In genomic region chr4:139247966-139248365, GRCm38 (mm10) we compare ENCODE assay signal across 17 mouse cellular contexts. TPM values are rescaled to one million over a fixed set of nuclear protein-coding genes. Genes with fewer than 3 reads are reported as not detected.
DNase-seq lines count a peak whose midpoint lies in the region; ATAC-seq and TF ChIP-seq lines count a peak whose summit lies in the region.
"Had no signal": no experiment of that assay in that cellular context is flagged by ENCODE, and none has a peak within 500 bp of the region (broad histone marks: within the 10 kb centered on the region; RNA-seq: fewer than 3 reads in every experiment).

No protein-coding gene starts in this region.

- no peak for ATAC-seq in heart, embryonic 13.5 days (ENCODE audit: extremely low read depth, insufficient number of reproducible peaks, low FRiP score, low TSS enrichment)
- ATAC-seq in midbrain, embryonic 13.5 days = no peak
- ATAC-seq in limb, embryonic 12.5 days (ENCODE audit: insufficient number of reproducible peaks, insufficient read depth, low FRiP score, low TSS enrichment, low read depth) = no peak
- ATAC-seq: hindbrain, embryonic 16.5 days; midbrain, embryonic 16.5 days had no signal

- DNase-seq in heart, adult 2 months = no peak
- no peak for DNase-seq in midbrain, embryonic 10.5 days (ENCODE audit: low spot score)
- no peak for DNase-seq in retina, embryonic 14.5 days (ENCODE audit: low spot score)
- DNase-seq in layer of hippocampus, adult 9-10 months (ENCODE audit: low spot score) = no peak
- DNase-seq: adrenal gland, postnatal 36 days; cerebellum, adult 8-10 months; heart, adult 18-20 months; kidney, adult 2 months; kidney, postnatal 14 days; liver, embryonic 13.5 days; right cerebral cortex, adult 18-20 months; thymus, postnatal 14 days had no signal

- WGBS in heart, embryonic 13.5 days = 65% methylated on average over 7 of the region's 7 CpGs
- WGBS in heart, adult 2 months = 55% methylated on average over 7 of the region's 7 CpGs
- WGBS in midbrain, embryonic 10.5 days = 77% methylated on average over 7 of the region's 7 CpGs
- 82% methylated on average over 7 of the region's 7 CpGs for WGBS in midbrain, embryonic 13.5 days
- WGBS in limb, embryonic 12.5 days = 55% methylated on average over 7 of the region's 7 CpGs

- peak overlapping the region; percentile 6; the same call in 1 of the 2 replicates for H3K9ac ChIP-seq in heart, embryonic 13.5 days
- H3K9ac ChIP-seq in heart, adult 2 months (ENCODE audit: low read depth, low read length) = no peak overlapping the region
- no peak overlapping the region for H3K9ac ChIP-seq in midbrain, embryonic 13.5 days (replicated peaks)
- H3K9ac ChIP-seq in limb, embryonic 12.5 days (replicated peaks) = no peak overlapping the region
- H3K9ac ChIP-seq: liver, embryonic 13.5 days had no signal

- intact Hi-C loops in heart, adult 2 months (cut with DNase I) = no loop called here

- H3K79me2 ChIP-seq in heart, adult 2 months (replicated peaks; ENCODE audit: control insufficient read depth, insufficient read depth, low read length) = peaks cover 7% of the 10 kb centered on the region

- no peaks in the 10 kb centered on the region for H3K27me3 ChIP-seq in heart, embryonic 13.5 days (replicated peaks)
- no peaks in the 10 kb centered on the region for H3K27me3 ChIP-seq in heart, adult 2 months (ENCODE audit: control insufficient read depth, insufficient read depth, low read length)
- no peaks in the 10 kb centered on the region for H3K27me3 ChIP-seq in midbrain, embryonic 10.5 days (ENCODE audit: low read depth, poor library complexity, severe bottlenecking)
- no peaks in the 10 kb centered on the region for H3K27me3 ChIP-seq in midbrain, embryonic 13.5 days
- no peaks in the 10 kb centered on the region for H3K27me3 ChIP-seq in limb, embryonic 12.5 days
- H3K27me3 ChIP-seq: liver, embryonic 13.5 days had no signal

- no peak overlapping the region for H3K4me3 ChIP-seq in heart, embryonic 13.5 days
- no peak overlapping the region for H3K4me3 ChIP-seq in heart, adult 2 months
- no peak overlapping the region for H3K4me3 ChIP-seq in midbrain, embryonic 10.5 days
- H3K4me3 ChIP-seq in midbrain, embryonic 13.5 days (replicated peaks) = no peak overlapping the region
- no peak overlapping the region for H3K4me3 ChIP-seq in limb, embryonic 12.5 days (replicated peaks)
- H3K4me3 ChIP-seq: liver, embryonic 13.5 days had no signal

- TF ChIP-seq CTCF in heart, adult 2 months (IDR thresholded peaks at IDR 0.05) = no peak

- no peak overlapping the region for H3K4me2 ChIP-seq in heart, embryonic 13.5 days
- no peak overlapping the region for H3K4me2 ChIP-seq in midbrain, embryonic 13.5 days (replicated peaks)
- H3K4me2 ChIP-seq in limb, embryonic 12.5 days = no peak overlapping the region
- H3K4me2 ChIP-seq: liver, embryonic 13.5 days had no signal

- peaks cover 25% of the 10 kb centered on the region; the same call in 1 of the 2 replicates for H3K36me3 ChIP-seq in heart, embryonic 13.5 days
- no peaks in the 10 kb centered on the region; the same call in 1 of the 2 replicates for H3K36me3 ChIP-seq in heart, adult 2 months (ENCODE audit: control insufficient read depth, insufficient read depth, low read length)
- H3K36me3 ChIP-seq in midbrain, embryonic 10.5 days = peaks cover 22% of the 10 kb centered on the region
- H3K36me3 ChIP-seq in midbrain, embryonic 13.5 days = no peaks in the 10 kb centered on the region
- H3K36me3 ChIP-seq in limb, embryonic 12.5 days = peaks cover 3% of the 10 kb centered on the region; the same call in 1 of the 2 replicates

- no peak for TF ChIP-seq POLR2A in heart, adult 2 months (IDR thresholded peaks at IDR 0.05; ENCODE audit: insufficient read depth, low read depth, low read length)

- peak overlapping the region; percentile 36 for H3K27ac ChIP-seq in heart, embryonic 13.5 days (replicated peaks)
- H3K27ac ChIP-seq in heart, adult 2 months = no peak overlapping the region
- peak overlapping the region; percentile 42; the same call in 1 of the 2 replicates for H3K27ac ChIP-seq in midbrain, embryonic 10.5 days (replicated peaks)
- H3K27ac ChIP-seq in midbrain, embryonic 13.5 days = no peak overlapping the region
- H3K27ac ChIP-seq in limb, embryonic 12.5 days = peak overlapping the region; percentile 92
- H3K27ac ChIP-seq: liver, embryonic 13.5 days had no signal

- TF ChIP-seq EP300 in heart, adult 2 months (IDR thresholded peaks at IDR 0.05; ENCODE audit: insufficient read depth, low read depth, low read length) = no peak

- no peaks in the 10 kb centered on the region for H3K9me3 ChIP-seq in heart, embryonic 13.5 days
- no peaks in the 10 kb centered on the region for H3K9me3 ChIP-seq in midbrain, embryonic 10.5 days (replicated peaks)
- H3K9me3 ChIP-seq in midbrain, embryonic 13.5 days = no peaks in the 10 kb centered on the region
- no peaks in the 10 kb centered on the region for H3K9me3 ChIP-seq in limb, embryonic 12.5 days
- H3K9me3 ChIP-seq: liver, embryonic 13.5 days had no signal

- H3K4me1 ChIP-seq in heart, embryonic 13.5 days = peaks cover 87% of the 10 kb centered on the region
- peaks cover 25% of the 10 kb centered on the region for H3K4me1 ChIP-seq in heart, adult 2 months (ENCODE audit: control insufficient read depth, insufficient read depth, low read length)
- H3K4me1 ChIP-seq in midbrain, embryonic 10.5 days = peaks cover 68% of the 10 kb centered on the region
- H3K4me1 ChIP-seq in midbrain, embryonic 13.5 days (replicated peaks) = peaks cover 65% of the 10 kb centered on the region
- peaks cover 99% of the 10 kb centered on the region for H3K4me1 ChIP-seq in limb, embryonic 12.5 days (replicated peaks)

RNA-seq across cellular contexts. Expression of gene Capzb, which starts 55.3 kb away (rescaled TPM):
- 376 and 386 TPM in 2 replicates for polyA plus RNA-seq in heart, embryonic 13.5 days (2015; fragmentation: Nextera tagmentation; extraction: Ambion mirVana)
- 100 to 1,000 TPM; 342 to 392 TPM for total RNA-seq in heart, adult 2 months (2021)
- 160 and 191 TPM in 2 replicates for polyA plus RNA-seq in heart, adult 2 months (2012; rRNA removed)
- 330 and 349 TPM in 2 replicates for polyA plus RNA-seq in midbrain, embryonic 10.5 days (2016; fragmentation: Nextera tagmentation; extraction: Ambion mirVana)
- 321 and 324 TPM in 2 replicates for polyA plus RNA-seq in midbrain, embryonic 13.5 days (2015; fragmentation: Nextera tagmentation; extraction: Ambion mirVana)
- polyA plus RNA-seq in limb, embryonic 12.5 days (2016; fragmentation: Nextera tagmentation; extraction: Ambion mirVana) = 386 and 390 TPM in 2 replicates

Comparison
In these comparisons a context has a peak if more than half of its experiments do, and no peak if none do; other contexts are left out.
1. H3K27ac ChIP-seq: peak in heart, embryonic 13.5 days (single experiment), midbrain, embryonic 10.5 days (single experiment) and limb, embryonic 12.5 days (single experiment); none in heart, adult 2 months (single experiment) and midbrain, embryonic 13.5 days (single experiment).